Mouse (Mus musculus): ENCODE data around the gene Palm.

DNA sequence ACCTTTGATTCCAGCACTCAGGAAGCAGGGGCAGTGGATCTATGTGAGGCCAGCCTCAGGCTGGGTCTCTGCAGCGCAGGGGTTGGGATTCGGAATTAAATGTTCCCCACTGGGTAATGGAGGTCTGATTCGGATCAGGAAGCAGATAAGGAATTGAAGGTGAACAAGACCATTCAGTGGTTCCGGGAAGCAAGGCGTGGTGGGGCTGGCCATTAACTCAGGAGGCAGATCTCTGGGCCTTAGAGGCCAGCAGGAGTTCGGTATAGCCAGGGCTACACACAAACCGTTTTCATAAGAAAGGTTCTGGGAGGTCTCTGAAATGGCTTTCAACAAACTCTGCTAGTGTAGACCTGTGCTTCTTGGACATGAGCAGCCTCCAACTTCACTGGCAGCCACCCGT lies 59.5 kb downstream of the Palm start:
- TF ChIP-seq POLR2A (IDR thresholded peaks at IDR 0.05; ENCODE audit: borderline replicate concordance, low read depth, low read length) (no peak), CTCF (IDR thresholded peaks at IDR 0.05; ENCODE audit: low read depth, low read length) (no peak)
